Mouse (Mus musculus) kidney, adult 8-10 months (tissue): ENCODE data around the gene Arl5a.

ENCODE experiments used
- DNase-seq, 2 experiments: peaks; one replicate each; pipeline ENCODE4 v3.0.0; 2022

Gene Arl5a

GRCm38 (mm10) chr2:52424747-52425522, at the start of gene Arl5a:
TSS of gene Arl5a (minus strand) at chr2:52424901.
- peak; percentile 84 to 89 for DNase-seq

GRCm38 (mm10) chr2:52471545-52472291, 47.0 kb upstream of the Arl5a start:
- no peak for DNase-seq

- DNase-seq = no peak
These were observed 45.4 kb upstream of the Arl5a start for GRCm38 (mm10) chr2:52470044-52470560.

GRCm38 (mm10) chr2:52467629-52468028, 42.9 kb upstream of the Arl5a start:
- DNase-seq = no peak

GRCm38 (mm10) chr2:52461206-52461967, 36.7 kb upstream of the Arl5a start:
- DNase-seq = no peak

GRCm38 (mm10) chr2:52455606-52456479, 31.1 kb upstream of the Arl5a start:
- no peak for DNase-seq

- DNase-seq = no peak
These were observed 25.1 kb upstream of the Arl5a start for GRCm38 (mm10) chr2:52449818-52450217.

GRCm38 (mm10) chr2:52448916-52449315, 24.2 kb upstream of the Arl5a start:
- no peak for DNase-seq

GRCm38 (mm10) chr2:52446648-52447047, 21.9 kb upstream of the Arl5a start:
- DNase-seq = no peak

- no peak for DNase-seq
These were observed 17.4 kb upstream of the Arl5a start for GRCm38 (mm10) chr2:52442125-52442524.

GRCm38 (mm10) chr2:52440420-52441015, 15.8 kb upstream of the Arl5a start:
- DNase-seq = no peak

- no peak for DNase-seq
These were observed 13.7 kb upstream of the Arl5a start for GRCm38 (mm10) chr2:52438437-52438836.

GRCm38 (mm10) chr2:52438013-52438412, 13.3 kb upstream of the Arl5a start:
- DNase-seq = peak; percentile 83 to 89

GRCm38 (mm10) chr2:52435919-52436632, 11.4 kb upstream of the Arl5a start:
- no peak for DNase-seq

GRCm38 (mm10) chr2:52433365-52433764, 8.7 kb upstream of the Arl5a start:
- no peak for DNase-seq

- DNase-seq = no peak
These were observed 2.7 kb upstream of the Arl5a start for GRCm38 (mm10) chr2:52427383-52427782.

GRCm38 (mm10) chr2:52426041-52426440, 1.3 kb upstream of the Arl5a start:
- no peak for DNase-seq

GRCm38 (mm10) chr2:52425523-52425795, 758 bp upstream of the Arl5a start:
- no peak for DNase-seq

- DNase-seq = peak in 1 of 2 experiments; percentile 37
These were observed 413 bp downstream of the Arl5a start for GRCm38 (mm10) chr2:52424248-52424728.

GRCm38 (mm10) chr2:52423611-52424247, 972 bp downstream of the Arl5a start:
- DNase-seq = peak; percentile 26 to 36
